Mouse (Mus musculus) ES-Bruce4 (cell line): ENCODE data around the gene Nipal3.

ENCODE experiments used
- CTCF ChIP-seq: IDR thresholded peaks from one replicate; pipeline ENCODE4 v1.8.1; 2011; ENCODE audit warnings: low read depth, low read length
- EP300 ChIP-seq: IDR thresholded peaks from 2 replicates; pipeline ENCODE4 v1.6.1; 2011; ENCODE audit warnings: low read depth, low read length; ENCODE audit not compliant: insufficient read depth

- no peak for TF ChIP-seq CTCF
- no peak for TF ChIP-seq EP300
Observed at GRCm38 (mm10) chr4:135436291-135436690, 58.5 kb downstream of the Nipal3 start.
